Mouse (Mus musculus) 3134 (cell line): ENCODE results near the gene Epdr1.

ENCODE experiments used
- DNase-seq: peaks from one replicate; pipeline ENCODE4 v3.0.0-alpha.2; 2011; ENCODE audit warnings: low spot score; ENCODE audit not compliant: insufficient read length; ENCODE audit errors: extremely low read depth

Gene Epdr1

DNA sequence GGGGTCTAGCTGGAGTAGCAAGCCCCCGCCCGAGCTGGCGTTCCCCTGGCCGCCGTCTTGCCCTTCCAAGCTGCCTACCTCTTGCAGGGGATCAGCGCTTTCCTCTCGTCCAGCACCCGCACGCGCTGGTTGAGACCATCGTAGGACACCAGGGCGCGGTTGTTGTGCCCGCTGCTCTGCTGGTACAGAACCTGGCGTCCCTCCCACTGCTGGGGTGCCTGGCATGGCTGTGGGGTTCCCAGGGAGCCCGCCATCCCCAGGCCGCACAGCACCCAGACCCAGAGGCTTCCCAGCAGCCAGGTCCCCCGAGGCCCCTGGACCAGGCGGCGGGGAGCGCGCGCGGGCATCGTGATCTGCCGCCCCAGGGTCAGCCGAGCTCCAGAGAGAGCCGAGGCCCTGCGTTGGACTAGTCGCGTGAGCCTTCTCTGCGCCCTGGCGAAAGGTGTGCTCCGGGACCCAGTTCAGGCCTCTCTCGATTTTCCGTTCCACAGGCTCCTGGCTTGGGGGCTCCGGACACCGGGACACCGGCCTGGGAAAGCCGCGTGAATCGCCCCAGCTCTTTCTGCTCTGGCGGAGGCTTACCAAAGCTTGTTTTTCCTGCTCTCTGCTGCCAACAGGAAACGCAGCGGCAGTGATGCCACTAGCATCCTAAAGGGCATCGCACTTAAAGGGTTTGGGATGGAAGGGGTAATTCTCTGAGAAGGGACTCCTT, at the start of gene Epdr1:
TSS of gene Epdr1 (minus strand) at position 712 of the 712 bp plus-strand sequence.
- peak; percentile 86 for DNase-seq

GRCm38 (mm10) chr13:19668355-19669140, 48.8 kb upstream of the Epdr1 start:
- no peak for DNase-seq

DNA sequence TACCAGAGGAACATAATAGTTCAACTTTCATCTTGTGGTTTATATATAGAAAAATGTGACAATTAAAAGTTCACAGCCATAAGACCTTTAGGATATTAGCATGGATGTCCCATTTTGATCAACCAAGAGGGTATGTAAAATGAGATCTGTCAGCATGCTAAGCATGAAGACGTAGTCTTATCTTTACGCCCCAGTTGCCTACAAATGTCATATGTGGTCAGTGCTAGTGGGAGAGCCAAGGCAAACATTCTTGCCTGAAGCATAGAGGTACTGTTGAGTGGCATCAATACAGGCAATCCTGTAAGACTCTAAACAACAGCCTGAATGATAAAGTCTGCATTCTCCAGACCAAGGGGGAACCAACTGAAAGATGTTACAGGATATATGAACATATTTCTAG, 32.7 kb upstream of the Epdr1 start:
- no peak for DNase-seq

- DNase-seq: no peak
These were observed 30.1 kb upstream of the Epdr1 start for GRCm38 (mm10) chr13:19649824-19650223.

GRCm38 (mm10) chr13:19644225-19644624, 24.5 kb upstream of the Epdr1 start:
- DNase-seq: no peak

DNA sequence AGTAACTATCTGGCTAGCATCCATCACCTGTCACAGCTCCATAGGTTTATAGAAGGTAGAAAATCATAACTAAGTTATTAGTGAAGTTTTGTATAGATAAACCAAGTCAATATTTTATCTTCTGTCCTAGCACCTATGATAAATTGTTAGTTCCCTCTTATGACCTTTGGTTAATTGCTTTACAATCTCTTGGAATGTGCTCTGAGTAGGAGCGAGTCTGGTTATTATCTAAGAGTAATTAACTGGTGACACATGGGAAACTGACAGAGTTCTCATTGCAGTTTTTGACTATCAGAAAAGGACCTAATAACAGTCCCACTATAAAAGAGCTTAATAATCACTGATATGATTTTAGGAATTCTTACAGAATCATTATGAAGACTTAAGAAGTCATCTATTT, 23.8 kb upstream of the Epdr1 start:
- DNase-seq: no peak

GRCm38 (mm10) chr13:19640203-19640851, 20.6 kb upstream of the Epdr1 start:
- no peak for DNase-seq

DNA sequence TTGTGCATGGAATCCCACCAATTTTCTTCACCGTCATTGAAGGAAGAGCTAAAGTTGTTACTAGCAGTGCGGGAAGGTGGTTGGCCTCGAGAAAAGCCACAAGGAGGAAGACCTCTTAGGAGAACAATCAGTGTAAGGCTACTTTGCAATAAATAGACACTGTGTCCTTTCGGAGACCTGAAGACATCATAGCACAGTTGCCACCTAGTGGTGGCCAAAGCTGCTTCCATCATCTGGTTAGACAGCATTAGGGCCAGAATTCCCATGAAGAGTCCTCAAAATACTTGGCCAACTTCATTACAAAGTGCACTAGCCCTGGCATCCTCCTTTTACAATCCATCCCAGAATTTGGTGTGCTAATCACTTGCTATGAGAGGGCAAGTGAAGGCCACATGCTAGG, 16.4 kb upstream of the Epdr1 start:
- no peak for DNase-seq

GRCm38 (mm10) chr13:19630768-19631709, 11.3 kb upstream of the Epdr1 start:
- no peak for DNase-seq

GRCm38 (mm10) chr13:19626473-19626872, 6.7 kb upstream of the Epdr1 start:
- DNase-seq: no peak

DNA sequence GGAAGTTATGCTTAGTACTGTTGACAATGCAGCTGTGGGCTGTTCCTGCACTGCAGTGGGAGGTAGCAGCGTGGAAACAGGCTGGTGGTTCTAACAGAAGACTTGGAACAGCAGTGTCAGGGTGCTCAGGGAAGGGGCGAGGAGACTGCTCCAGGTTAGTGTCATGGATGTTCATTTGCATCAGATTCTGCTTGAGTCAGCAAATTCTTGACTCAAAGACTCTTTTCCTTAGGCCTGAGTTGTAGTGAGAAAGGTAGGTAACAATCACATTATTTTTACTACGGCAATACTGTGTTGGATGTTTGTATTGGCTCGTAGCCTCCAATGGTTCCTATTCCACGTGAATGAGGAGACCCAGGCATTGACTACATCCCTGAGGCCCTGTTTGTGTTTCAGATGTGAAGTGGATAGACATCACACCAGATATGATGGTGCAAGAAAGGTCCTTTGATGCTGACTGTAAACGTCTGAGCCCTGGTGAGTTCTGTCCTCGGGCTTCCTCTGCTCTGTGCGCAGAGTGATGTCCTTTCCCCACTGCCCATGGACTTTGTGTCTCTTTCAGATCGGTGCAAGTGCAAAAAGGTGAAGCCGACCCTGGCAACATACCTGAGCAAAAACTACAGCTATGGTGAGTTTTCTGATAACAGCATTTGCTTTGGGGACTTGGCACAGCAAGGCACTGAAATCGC, 5.0 kb upstream of the Epdr1 start:
- no peak for DNase-seq

- DNase-seq: no peak
These were observed 3.6 kb upstream of the Epdr1 start for GRCm38 (mm10) chr13:19623228-19623905.

GRCm38 (mm10) chr13:19622573-19623227, 3.0 kb upstream of the Epdr1 start, which contains the start of gene Sfrp4:
Gene Sfrp4, plus strand, starts transcription at chr13:19623104.
- DNase-seq: no peak

DNA sequence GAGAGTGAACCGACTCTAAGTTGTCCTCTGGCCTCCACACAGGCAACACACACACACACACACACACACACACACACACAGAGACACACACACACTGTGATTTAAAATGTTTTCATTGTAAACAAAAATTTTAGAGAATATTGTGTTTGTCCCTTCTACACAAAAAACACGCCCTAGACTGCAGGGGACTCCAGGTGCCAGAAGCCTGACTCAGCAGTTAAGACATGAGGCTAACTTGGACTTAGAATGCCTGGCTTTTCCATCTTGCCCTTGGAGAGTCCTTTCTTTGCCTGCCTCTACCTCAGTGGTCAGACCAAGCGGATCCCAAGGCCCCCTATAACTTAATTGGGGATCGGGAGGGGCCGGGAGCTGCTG, 899 bp downstream of the Epdr1 start:
- DNase-seq: no peak

DNA sequence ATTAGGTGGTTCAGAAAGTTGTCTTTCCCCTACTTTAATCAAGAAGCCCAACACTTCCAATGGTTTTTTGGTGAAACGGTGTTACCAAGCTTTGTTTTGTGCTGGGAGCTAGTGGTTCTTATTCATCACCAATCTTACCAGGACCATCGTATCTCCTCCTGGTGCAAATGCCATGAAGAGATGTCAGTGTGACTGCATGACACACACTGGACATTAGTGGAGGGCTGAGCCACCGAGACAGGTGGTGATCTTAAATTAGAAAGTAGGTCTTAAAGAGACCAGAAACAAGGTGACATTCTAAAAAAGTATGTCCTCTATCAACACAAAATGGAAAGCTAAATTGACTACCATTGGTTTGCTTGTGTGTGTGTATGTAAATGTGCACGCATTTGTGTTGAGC, 1.6 kb downstream of the Epdr1 start:
- DNase-seq: no peak

- DNase-seq: no peak
These were observed 5.4 kb downstream of the Epdr1 start for GRCm38 (mm10) chr13:19614311-19614710.

- no peak for DNase-seq
These were observed 6.3 kb downstream of the Epdr1 start for GRCm38 (mm10) chr13:19613426-19613825.

DNA sequence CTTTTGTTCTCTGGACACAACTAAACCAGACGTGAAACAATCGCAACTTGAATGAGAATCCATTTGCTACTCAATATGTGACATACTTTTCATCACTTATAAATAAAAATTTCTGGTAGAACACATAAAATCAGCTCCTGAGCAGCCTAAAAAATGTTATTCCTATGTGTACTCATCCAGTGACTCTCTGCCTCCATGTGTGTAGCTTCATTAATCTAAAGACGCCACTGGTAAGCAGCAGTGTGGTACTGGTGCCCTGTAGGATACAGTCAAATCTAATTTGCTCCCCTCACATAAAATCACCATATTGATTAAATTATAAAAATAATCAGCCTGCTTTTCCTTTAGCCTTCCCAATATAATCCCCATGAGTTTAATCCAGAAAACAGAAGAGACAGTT, 6.8 kb downstream of the Epdr1 start:
- DNase-seq: no peak

DNA sequence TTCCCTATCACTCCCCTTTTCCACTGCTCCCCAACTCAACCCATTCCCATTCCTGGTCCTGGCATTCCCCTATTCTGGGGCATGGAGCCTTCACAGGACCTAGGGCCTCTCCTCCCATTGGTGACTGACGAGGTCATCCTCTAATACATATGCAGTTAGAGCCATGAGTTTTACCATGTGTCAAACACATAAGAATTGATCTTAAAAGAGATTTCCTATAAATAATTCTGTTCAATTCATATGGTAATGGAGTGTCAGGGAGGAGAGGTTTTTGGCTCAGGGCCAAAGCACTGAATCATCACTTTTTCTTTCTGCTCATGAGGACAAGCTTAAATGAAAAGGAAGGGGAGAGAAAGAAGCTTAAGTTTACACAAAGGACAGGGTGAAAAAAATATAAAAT, 7.4 kb downstream of the Epdr1 start:
- DNase-seq: no peak
